Mouse (Mus musculus): Measurements from ENCODE around the gene Atp13a2. TPM values are rescaled to one million over a fixed set of nuclear protein-coding genes. Genes with fewer than 3 reads are reported as not detected.
A peak's percentile ranks its signal among the peaks of the same experiment; 100 is the strongest.

The Atp13a2 gene
- polyA plus RNA-seq, 1 experiment from 2014 or later: 15.6 TPM

DNA sequence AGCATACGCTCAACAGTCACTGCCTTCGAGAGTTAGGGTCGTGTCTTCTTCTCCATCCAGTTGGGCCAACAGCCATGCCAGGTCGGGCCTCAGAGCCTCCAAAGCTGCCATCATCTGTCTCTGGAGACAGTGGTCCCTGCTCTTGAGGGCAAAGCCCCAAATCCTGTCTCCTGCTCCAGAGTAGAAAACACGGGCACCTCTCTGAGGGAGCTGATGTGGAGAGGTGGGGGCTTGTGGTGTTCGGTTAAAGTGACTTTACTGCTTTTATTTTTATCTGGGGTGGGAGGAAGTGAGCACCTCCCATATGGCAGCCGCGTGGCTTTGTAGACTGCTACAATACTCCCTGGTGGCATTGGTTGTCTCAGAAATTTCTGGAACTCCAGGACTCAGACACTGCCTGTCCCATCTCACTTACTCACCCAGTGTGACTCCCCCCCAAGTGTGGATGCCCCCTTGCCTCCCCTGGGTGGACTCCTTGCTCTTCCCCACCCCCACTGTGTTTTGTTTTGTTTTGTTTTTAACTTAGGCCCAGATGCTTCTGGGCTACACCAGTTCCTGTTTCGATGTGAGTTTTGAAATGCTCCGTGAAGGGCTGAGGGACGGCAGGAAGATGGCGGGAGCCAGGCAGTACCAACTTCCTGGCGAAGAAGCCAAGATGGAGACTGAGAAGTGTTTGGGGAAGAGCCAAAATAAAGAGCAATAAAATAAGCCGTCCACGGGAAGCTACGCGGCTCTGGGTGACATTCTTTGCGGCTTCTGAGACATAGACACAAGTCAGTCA is 34.6 kb upstream of the Atp13a2 start:
- WGBS (ENCODE audit: insufficient replicate concordance): 62% methylated on average over 18 of the region's 18 CpGs
- ATAC-seq (ENCODE audit: low read depth): no peak

DNA sequence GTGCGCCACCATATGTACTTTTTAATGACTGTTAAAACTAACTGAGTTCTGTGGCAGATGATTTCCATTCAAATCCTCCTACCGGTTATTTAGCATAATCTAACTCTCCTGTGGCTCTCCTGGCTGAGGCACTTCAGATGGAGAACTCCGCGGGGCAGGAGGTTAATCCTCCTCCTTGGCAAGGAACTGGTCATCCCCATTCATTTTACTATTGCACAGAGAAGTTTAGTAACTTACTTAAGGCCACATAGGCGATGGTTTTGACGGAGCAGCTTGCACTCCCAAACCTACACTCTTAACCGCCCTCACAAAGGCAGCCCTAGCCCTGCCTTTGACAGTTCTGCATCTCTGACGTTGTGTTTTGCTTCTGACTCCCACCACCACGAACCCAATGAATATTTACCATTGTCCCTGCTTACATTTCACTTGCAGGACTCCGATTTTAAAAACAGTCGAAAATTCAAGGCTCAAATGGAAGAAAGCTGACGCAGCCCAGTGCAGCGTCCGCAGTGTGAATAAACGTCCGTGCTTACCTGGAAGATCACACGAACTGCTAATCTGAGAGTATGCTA is 29.5 kb upstream of the Atp13a2 start:
- H3K27ac ChIP-seq: no peak overlapping the region
- WGBS (ENCODE audit: insufficient replicate concordance): 20% methylated on average over 17 of the region's 17 CpGs
- H3K27me3 ChIP-seq: peaks cover 20% of the 10 kb centered on the region
- peaks cover 26% of the 10 kb centered on the region for H3K4me1 ChIP-seq (replicated peaks)
- H3K4me3 ChIP-seq (replicated peaks): peak overlapping the region; percentile 43
- peak overlapping the region; percentile 56 for H3K9ac ChIP-seq
- DNase-seq (no peak), ATAC-seq (ENCODE audit: low read depth) (no peak)
- H3K4me2 ChIP-seq: peak overlapping the region; percentile 61
- no peaks in the 10 kb centered on the region for H3K36me3 ChIP-seq
- H3K9me3 ChIP-seq (replicated peaks): no peaks in the 10 kb centered on the region

More for the DNA sequence above, 34.6 kb upstream of the Atp13a2 start:
- DNase-seq: no peak
- Histone ChIP-seq H3K9ac (no peak overlapping the region), H3K4me2 (no peak overlapping the region), H3K4me3 (replicated peaks) (no peak overlapping the region), H3K27ac (no peak overlapping the region), H3K4me1 (replicated peaks) (peaks cover 5% of the 10 kb centered on the region; the same call in 1 of the 2 replicates), H3K27me3 (peaks cover 10% of the 10 kb centered on the region), H3K36me3 (no peaks in the 10 kb centered on the region), H3K9me3 (replicated peaks) (no peaks in the 10 kb centered on the region)

DNA sequence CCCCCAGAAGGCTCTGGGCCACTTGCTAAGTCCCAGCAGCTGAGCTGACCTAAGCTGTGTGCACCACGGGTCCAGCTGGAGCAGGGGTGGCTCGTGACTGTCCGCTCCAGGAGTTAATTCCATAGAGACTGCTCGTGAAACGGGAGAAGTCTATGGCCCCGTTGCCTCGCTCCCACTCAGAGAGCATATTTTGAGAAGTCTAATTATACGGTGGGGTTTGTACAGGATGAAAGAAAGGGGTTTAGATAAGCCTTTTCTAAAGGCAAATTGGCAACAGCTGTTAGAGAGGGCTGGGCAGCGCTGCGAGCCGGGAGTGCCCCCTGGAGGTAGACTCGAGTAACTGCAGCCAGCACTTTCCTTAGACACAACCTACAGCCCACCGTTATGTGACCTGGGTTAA is 28.9 kb upstream of the Atp13a2 start:
- Histone ChIP-seq H3K27ac (no peak overlapping the region), H3K27me3 (peaks cover 20% of the 10 kb centered on the region), H3K4me3 (replicated peaks) (peak overlapping the region; percentile 43), H3K4me2 (peak overlapping the region; percentile 61), H3K9ac (peak overlapping the region; percentile 56), H3K36me3 (no peaks in the 10 kb centered on the region), H3K9me3 (replicated peaks) (no peaks in the 10 kb centered on the region), H3K4me1 (replicated peaks) (peaks cover 31% of the 10 kb centered on the region)
- ATAC-seq (ENCODE audit: low read depth) (no peak), DNase-seq (peak; percentile 64)
- WGBS (ENCODE audit: insufficient replicate concordance): 6% methylated on average over 13 of the region's 13 CpGs

DNA sequence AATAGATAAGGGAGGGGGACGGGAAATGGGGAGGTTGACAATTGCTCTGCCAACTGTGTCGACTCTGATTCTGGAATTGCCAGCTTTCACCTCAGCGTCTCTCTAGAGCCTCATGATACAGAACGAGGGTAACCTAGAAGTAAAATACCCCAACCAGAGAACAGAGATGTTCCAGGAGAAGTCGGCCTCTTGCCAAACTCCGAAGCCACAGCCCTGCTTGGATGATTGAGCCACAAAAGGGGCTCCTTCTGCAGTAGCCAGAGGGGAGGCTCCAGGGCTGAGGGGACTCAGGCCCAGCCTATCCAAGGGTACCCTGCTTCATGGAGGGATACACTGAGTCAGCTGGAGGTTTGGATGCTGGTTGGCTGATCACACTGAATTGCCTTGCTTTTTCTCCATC is 28.4 kb upstream of the Atp13a2 start:
- H3K36me3 ChIP-seq: no peaks in the 10 kb centered on the region
- H3K4me1 ChIP-seq (replicated peaks): peaks cover 37% of the 10 kb centered on the region
- peaks cover 20% of the 10 kb centered on the region for H3K27me3 ChIP-seq
- H3K27ac ChIP-seq: no peak overlapping the region
- no peak overlapping the region for H3K4me2 ChIP-seq
- no peak overlapping the region for H3K4me3 ChIP-seq (replicated peaks)
- no peak overlapping the region for H3K9ac ChIP-seq
- no peak for DNase-seq
- no peak for ATAC-seq (ENCODE audit: low read depth)
- 41% methylated on average over 6 of the region's 6 CpGs for WGBS (ENCODE audit: insufficient replicate concordance)
- no peaks in the 10 kb centered on the region for H3K9me3 ChIP-seq (replicated peaks)

DNA sequence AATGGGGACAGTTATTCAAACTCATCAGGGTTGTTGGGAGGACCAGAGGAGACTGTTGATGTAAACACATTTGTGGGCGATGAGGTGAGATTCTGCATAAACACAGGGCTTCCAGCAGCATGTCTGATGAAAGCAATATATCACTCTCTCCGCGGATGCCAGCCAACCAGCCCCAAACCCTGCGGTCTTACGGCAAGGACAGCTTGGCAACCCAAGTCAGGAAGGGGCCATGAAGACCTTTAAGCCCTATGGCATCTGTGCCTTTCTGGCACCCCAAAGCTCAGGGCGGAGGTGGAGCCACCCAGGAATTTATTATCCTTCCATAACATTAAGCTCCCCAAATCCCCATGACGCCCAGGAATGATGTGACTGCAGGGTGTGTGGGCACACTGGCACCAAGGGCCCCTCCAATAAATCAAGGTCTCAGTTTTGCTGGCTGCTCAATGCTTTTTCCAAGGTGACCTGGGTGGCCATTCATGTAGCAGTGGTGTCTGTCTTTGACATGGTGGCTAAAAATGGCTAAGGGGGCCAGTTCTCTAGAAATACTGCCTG is 27.5 kb upstream of the Atp13a2 start:
- Histone ChIP-seq H3K9me3 (replicated peaks) (no peaks in the 10 kb centered on the region), H3K9ac (no peak overlapping the region), H3K27ac (no peak overlapping the region), H3K4me3 (replicated peaks) (no peak overlapping the region), H3K27me3 (peaks cover 20% of the 10 kb centered on the region), H3K4me2 (no peak overlapping the region), H3K4me1 (replicated peaks) (peaks cover 44% of the 10 kb centered on the region), H3K36me3 (no peaks in the 10 kb centered on the region)
- WGBS (ENCODE audit: insufficient replicate concordance): 74% methylated on average over 7 of the region's 7 CpGs
- ATAC-seq (ENCODE audit: low read depth) (no peak), DNase-seq (no peak)

DNA sequence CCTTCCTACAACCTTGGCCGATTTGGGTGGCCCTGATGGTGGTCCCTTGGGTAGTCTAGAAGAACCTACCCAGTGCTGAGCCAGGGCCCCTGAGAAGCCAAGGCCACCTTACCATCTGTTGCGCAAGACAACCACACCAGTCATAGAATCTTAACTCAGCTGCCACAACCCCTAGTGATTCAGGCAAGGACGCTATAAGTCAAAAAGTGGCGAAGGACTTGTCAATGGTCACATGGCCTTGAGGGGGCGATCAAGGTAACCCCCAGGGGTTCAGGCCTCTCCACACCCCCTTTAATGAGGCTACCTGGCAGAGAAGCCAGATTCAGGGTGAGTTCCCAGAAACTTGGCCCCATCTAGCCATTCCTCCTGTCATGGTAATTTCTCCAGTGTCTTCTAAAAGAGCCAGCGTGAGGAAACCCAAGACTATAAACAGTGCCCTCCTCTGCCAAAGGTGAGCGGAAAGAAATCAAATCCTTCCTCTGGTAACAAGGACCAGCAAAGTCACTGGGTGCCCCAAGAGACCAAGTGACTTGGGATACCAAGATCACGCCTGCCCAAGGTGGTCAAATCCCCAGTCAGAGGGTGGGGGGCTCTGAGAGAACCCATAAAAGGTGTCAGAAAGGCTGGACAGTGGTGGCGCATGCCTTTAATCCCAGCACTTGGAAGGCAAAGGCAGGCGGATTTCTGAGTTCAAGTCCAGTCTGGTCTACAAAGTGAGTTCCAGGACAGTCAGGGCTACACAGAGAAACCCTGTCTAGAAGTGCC is 26.8 kb upstream of the Atp13a2 start:
- DNase-seq: no peak
- Histone ChIP-seq H3K9me3 (replicated peaks) (no peaks in the 10 kb centered on the region), H3K4me3 (replicated peaks) (no peak overlapping the region), H3K36me3 (0 out of 2 replicates have a peak, but pooled peaks cover under 1% of the 10 kb centered on the region), H3K27ac (no peak overlapping the region), H3K4me1 (replicated peaks) (peaks cover 51% of the 10 kb centered on the region), H3K9ac (no peak overlapping the region), H3K27me3 (peaks cover 20% of the 10 kb centered on the region), H3K4me2 (no peak overlapping the region)
- no peak for ATAC-seq (ENCODE audit: low read depth)
- 63% methylated on average over 10 of the region's 10 CpGs for WGBS (ENCODE audit: insufficient replicate concordance)

DNA sequence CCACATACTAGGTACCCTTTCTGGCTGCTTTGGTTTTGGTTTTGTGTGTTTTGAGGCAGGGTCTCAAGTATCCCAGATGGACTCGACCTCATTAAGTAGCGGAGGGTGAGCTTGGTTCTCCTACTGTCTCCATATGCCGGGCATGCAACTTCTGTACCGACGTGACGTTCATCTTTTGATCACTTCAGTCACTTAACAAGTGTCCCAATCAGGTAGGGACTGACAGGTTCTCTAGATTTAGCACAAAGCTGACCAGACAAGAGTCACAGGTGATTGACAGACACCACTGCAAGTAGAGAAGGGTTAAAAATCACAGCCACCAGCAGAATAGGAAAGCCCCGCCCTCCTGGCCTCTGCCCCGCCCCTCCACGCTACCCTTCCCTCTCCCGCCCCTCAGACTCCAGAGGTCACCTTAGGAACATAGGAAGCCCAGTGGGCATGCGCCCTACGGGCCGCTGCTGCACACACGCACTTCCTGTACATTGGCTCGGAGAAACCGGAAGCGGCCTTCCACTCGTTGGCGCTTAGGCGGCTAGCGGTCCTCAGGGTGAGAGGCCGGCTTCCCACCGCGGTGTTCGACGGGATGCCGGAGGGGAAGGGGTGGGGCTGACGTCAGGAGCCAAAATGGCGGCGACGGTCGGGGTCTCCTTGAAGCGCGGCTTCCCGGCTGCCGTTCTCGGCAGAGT is 25.7 kb upstream of the Atp13a2 start, which contains the start of gene Sdhb:
Sdhb (plus strand) TSS at position 423 of the 686 bp plus-strand sequence.
- peaks cover 15% of the 10 kb centered on the region for H3K27me3 ChIP-seq
- H3K27ac ChIP-seq: peak within 1 kb of the TSS; percentile 84
- DNase-seq: peak; percentile 94
- no peaks in the 10 kb centered on the region for H3K9me3 ChIP-seq (replicated peaks)
- WGBS (ENCODE audit: insufficient replicate concordance): 5% methylated on average over 37 of the region's 37 CpGs
- H3K36me3 ChIP-seq: 0 out of 2 replicates have a peak, but pooled peaks cover 2% of the 10 kb centered on the region
- ATAC-seq (ENCODE audit: low read depth): peak; percentile 97
- peaks cover 55% of the 10 kb centered on the region for H3K4me1 ChIP-seq (replicated peaks)
- H3K4me2 ChIP-seq: peak within 1 kb of the TSS; percentile 89
- H3K4me3 ChIP-seq (replicated peaks): peak within 1 kb of the TSS; percentile 94
- peak within 1 kb of the TSS; percentile 90 for H3K9ac ChIP-seq

DNA sequence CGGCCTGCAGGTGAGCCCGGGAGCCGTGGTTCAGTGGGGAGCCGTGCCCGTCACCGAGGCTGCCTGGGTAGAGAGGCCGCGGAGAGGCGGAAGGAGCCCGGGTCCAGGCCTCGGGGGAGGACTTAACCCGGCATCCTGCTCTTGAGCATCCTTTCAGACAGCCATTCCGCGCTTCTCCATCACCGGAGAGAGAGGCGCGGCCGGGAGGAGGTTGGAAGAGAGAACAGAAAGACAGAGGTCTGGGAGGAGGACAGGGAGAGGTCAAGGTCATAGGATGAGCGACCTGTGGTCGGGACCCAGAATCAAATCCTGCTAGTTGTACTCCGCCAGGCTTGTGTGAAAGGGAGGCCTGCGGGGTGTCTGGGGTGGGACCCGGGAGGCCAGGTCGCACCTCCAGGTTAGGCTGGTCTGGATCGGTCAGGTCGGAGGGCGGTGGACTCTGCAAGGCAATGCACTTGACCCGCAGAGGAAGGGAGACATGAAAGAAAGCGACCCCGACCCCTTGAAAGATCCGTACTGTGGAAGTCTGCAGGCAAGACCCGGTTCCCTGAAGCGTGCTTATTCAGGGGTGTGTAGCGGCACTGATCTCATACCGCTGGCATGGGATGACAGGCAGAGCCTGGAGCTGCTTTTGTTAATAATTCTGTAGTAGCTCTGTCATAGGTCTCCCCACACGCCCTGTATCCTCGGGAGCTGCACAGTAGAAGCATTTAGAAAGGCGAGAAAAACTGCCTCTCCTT is 25.0 kb upstream of the Atp13a2 start:
- 1% methylated on average over 38 of the region's 38 CpGs for WGBS (ENCODE audit: insufficient replicate concordance)
- no peaks in the 10 kb centered on the region for H3K9me3 ChIP-seq (replicated peaks)
- H3K4me3 ChIP-seq (replicated peaks): peak overlapping the region; percentile 94
- H3K27me3 ChIP-seq: peaks cover 14% of the 10 kb centered on the region
- peak overlapping the region; percentile 84 for H3K27ac ChIP-seq
- H3K36me3 ChIP-seq: peaks cover 9% of the 10 kb centered on the region
- no peak for DNase-seq
- H3K9ac ChIP-seq: peak overlapping the region; percentile 90
- ATAC-seq (ENCODE audit: low read depth): peak; percentile 43
- H3K4me1 ChIP-seq (replicated peaks): peaks cover 62% of the 10 kb centered on the region
- peak overlapping the region; percentile 89 for H3K4me2 ChIP-seq

DNA sequence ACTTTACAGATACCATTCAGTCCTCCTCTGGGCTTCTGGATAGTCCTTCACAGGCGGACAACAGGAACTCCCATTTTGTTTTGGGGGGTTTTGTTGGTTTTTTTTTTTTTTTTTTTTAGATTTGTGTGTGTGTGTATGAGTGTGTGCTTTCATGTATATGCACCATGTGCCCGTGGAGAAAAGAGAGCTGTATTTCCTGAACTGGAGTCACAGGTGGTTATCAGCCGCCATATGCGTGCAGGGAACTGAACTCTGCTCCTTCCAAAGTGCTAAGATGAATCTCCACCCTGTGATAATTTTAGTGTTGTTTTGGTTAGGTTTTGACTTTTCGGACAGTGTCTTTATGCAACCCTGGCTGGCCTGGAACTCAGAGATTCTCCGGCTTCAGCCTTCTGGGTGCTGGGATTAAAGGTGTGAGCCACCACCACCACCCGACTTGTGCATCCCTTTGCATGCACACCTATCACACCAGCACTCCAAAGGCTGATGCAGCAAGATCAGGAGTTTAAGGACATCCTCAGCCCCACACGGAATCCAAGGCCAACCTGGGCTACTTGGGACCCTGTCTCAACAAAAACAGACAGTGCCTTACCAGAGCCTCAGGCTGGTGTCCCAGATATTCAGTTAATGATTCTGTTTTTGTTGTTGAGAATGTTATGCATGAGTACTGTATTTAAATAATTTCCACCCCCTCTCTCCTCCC is 24.3 kb upstream of the Atp13a2 start:
- ATAC-seq (ENCODE audit: low read depth) (no peak), DNase-seq (no peak)
- Histone ChIP-seq H3K36me3 (peaks cover 14% of the 10 kb centered on the region), H3K4me1 (replicated peaks) (peaks cover 60% of the 10 kb centered on the region), H3K4me3 (replicated peaks) (peak overlapping the region; percentile 94), H3K4me2 (peak overlapping the region; percentile 89), H3K9ac (peak overlapping the region; percentile 90), H3K27ac (peak overlapping the region; percentile 84), H3K27me3 (peaks cover 7% of the 10 kb centered on the region), H3K9me3 (replicated peaks) (no peaks in the 10 kb centered on the region)
- 36% methylated on average over 8 of the region's 8 CpGs for WGBS (ENCODE audit: insufficient replicate concordance)

DNA sequence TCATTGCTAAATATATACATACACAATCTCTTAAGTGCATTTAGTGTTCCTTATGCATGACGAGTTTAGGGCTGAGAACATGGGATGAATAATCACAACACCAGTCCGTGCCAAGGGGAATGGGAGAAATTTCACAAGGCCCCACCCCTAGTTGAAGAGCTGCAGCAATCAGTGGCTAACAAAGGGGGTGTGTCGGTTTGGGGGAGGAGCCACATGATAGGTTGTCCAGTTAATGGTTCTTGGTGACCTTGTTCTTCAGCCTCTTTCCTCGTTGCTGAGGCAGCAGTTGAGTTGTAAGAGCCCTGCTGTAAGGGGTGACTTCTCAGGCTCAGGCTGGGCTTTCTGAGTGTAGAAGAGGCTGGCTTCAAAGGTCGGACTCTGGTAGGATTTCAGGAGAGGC is 23.7 kb upstream of the Atp13a2 start:
- ATAC-seq (ENCODE audit: low read depth): no peak
- Histone ChIP-seq H3K4me2 (peak overlapping the region; percentile 89), H3K36me3 (peaks cover 20% of the 10 kb centered on the region), H3K9me3 (replicated peaks) (no peaks in the 10 kb centered on the region), H3K27ac (peak overlapping the region; percentile 84), H3K27me3 (0 out of 2 replicates have a peak, but pooled peaks cover 3% of the 10 kb centered on the region), H3K9ac (peak overlapping the region; percentile 90; the same call in 1 of the 2 replicates), H3K4me3 (replicated peaks) (peak overlapping the region; percentile 94; the same call in 1 of the 2 replicates), H3K4me1 (replicated peaks) (peaks cover 56% of the 10 kb centered on the region)
- DNase-seq: peak; percentile 58
- WGBS (ENCODE audit: insufficient replicate concordance): 33% methylated on average over 5 of the region's 5 CpGs

Data from liver, embryonic 13.5 days (tissue).